Mouse (Mus musculus): Measurements from ENCODE around the gene Gm20517.

DNA sequence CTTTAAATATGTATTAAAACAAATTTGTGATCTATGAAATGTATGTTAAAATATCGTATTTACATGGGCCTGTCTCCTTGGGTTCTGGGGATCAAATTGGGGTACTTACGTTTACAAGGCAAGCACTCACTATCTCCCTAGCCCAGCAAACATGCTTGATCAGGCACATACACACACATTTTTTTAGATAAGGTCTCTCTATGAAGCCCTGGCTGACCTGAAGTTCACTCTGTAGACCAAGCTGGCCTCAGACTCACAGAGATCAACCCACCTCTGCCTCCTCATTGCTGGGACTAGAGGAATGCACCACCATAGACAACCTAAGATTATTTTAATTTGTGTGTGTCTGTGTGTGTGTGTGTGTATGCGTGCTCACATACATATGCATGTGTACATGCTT lies 43.0 kb upstream of the Gm20517 start:
- no peak for TF ChIP-seq CTCF (IDR thresholded peaks at IDR 0.05; ENCODE audit: extremely low read depth, insufficient read depth, low read length)
- TF ChIP-seq POLR2A (IDR thresholded peaks at IDR 0.05; ENCODE audit: extremely low read depth, insufficient read depth, low read length) = no peak

Data from cortical plate, adult 2 months (tissue).